Mouse (Mus musculus) layer of hippocampus, postnatal 10 days (tissue): ENCODE data around the gene Prok2. TPM values are rescaled to one million over a fixed set of nuclear protein-coding genes. Genes with fewer than 3 reads are reported as not detected.
A peak's percentile ranks its signal among the peaks of the same experiment; 100 is the strongest.

Source experiments
- DNase-seq, 2 experiments: peaks; one replicate each; pipeline ENCODE4 v3.0.0; 2021; ENCODE audit warnings: low spot score in 2 of 2
- total RNA-seq, 2 experiments: library from RNA; stranded (reverse); gene quantifications; 2 replicates each; pipeline ENCODE4 v1.2.3; 2021

Gene Prok2
- total RNA-seq, 2 experiments from 2014 or later, result 1.6 to 1.8 TPM

GRCm38 (mm10) chr6:99692916-99693841 is 33.0 kb downstream of the Prok2 start:
- peak; percentile 30 to 61 for DNase-seq

- peak; percentile 59 to 70 for DNase-seq
These were observed 33.8 kb downstream of the Prok2 start, which contains the start of gene Gpr27 for GRCm38 (mm10) chr6:99692206-99692915. Gene Gpr27, plus strand, starts transcription at chr6:99692679.

GRCm38 (mm10) chr6:99691666-99692205 is 34.5 kb downstream of the Prok2 start:
- DNase-seq, result no peak

GRCm38 (mm10) chr6:99688513-99688912 is 37.7 kb downstream of the Prok2 start:
- DNase-seq, result no peak

GRCm38 (mm10) chr6:99684899-99685298 is 41.3 kb downstream of the Prok2 start:
- no peak for DNase-seq

- DNase-seq, result no peak
These were observed 42.2 kb downstream of the Prok2 start for GRCm38 (mm10) chr6:99683974-99684373.

- DNase-seq, result peak in 1 of 2 experiments; percentile 46
These were observed 48.1 kb downstream of the Prok2 start for GRCm38 (mm10) chr6:99678108-99678507.

GRCm38 (mm10) chr6:99677325-99677724 is 48.9 kb downstream of the Prok2 start:
- DNase-seq, result no peak

GRCm38 (mm10) chr6:99674482-99674881 is 51.7 kb downstream of the Prok2 start:
- DNase-seq, result no peak

- DNase-seq, result no peak
These were observed 54.4 kb downstream of the Prok2 start for GRCm38 (mm10) chr6:99671768-99672167.

GRCm38 (mm10) chr6:99670481-99671119 is 55.6 kb downstream of the Prok2 start:
- peak; percentile 70 to 76 for DNase-seq

GRCm38 (mm10) chr6:99669481-99670325 is 56.5 kb downstream of the Prok2 start:
- DNase-seq, result peak; percentile 91 to 93

GRCm38 (mm10) chr6:99667290-99667689 is 58.9 kb downstream of the Prok2 start:
- no peak for DNase-seq

- peak in 1 of 2 experiments; percentile 45 for DNase-seq
These were observed 59.6 kb downstream of the Prok2 start, which contains the start of the genes Eif4e3 and Gm20696 for GRCm38 (mm10) chr6:99666318-99667171. Gene Eif4e3, minus strand, starts transcription at chr6:99666771. Gene Gm20696, minus strand, starts transcription at chr6:99666797.

- no peak for DNase-seq
These were observed 60.5 kb downstream of the Prok2 start for GRCm38 (mm10) chr6:99665457-99666317.

- no peak for DNase-seq
These were observed 63.0 kb downstream of the Prok2 start for GRCm38 (mm10) chr6:99663232-99663631.
